Mouse (Mus musculus) liver, embryonic 14.5 days (tissue): Measurements from ENCODE around the gene Prcp. TPM values are rescaled to one million over a fixed set of nuclear protein-coding genes. Genes with fewer than 3 reads are reported as not detected.

Source experiments
- ATAC-seq: fragments of 200-750 bp; cut with Nextera tagmentation; 2 replicates; pipeline ENCODE4 v1.8.0; 2017; ENCODE audit warnings: moderate number of reproducible peaks, mild to moderate bottlenecking, moderate library complexity; ENCODE audit not compliant: insufficient read depth
- DNase-seq, 3 experiments: peaks; one replicate each; pipeline ENCODE4 v3.0.0-alpha.2; 2012 to 2013; ENCODE audit warnings: low read depth in 3 of 3, low spot score in 3 of 3
- H3K27ac ChIP-seq: fragments of 300-500 bp; sonication (generic); 2 replicates; pipeline ENCODE4 v1.5.1; 2014; ENCODE audit warnings: moderate library complexity, mild to moderate bottlenecking, control low read depth, inconsistent platforms
- H3K27me3 ChIP-seq: fragments of 300-500 bp; sonication (generic); 2 replicates; pipeline ENCODE4 v1.6.1; 2014; ENCODE audit warnings: mild to moderate bottlenecking, low read length, moderate library complexity; ENCODE audit not compliant: control insufficient read depth, insufficient read depth
- H3K36me3 ChIP-seq: fragments of 300-500 bp; sonication (generic); replicated peaks from 2 replicates; pipeline ENCODE4 v1.6.1; 2014; ENCODE audit warnings: low read depth; ENCODE audit not compliant: control insufficient read depth, insufficient read depth
- H3K4me1 ChIP-seq, 2 experiments: fragments of 200-500 bp in 1 of 2; fragments of 300-500 bp in 1 of 2; sonication (generic) in 1 of 2; replicated peaks; 2 replicates each; pipeline ENCODE4 v1.6.1; 2012 to 2014; ENCODE audit warnings: antibody characterized with exemption in 1 of 2, inconsistent platforms in 1 of 2, low read length in 1 of 2; ENCODE audit not compliant: control insufficient read depth in 2 of 2, insufficient read depth in 2 of 2
- H3K4me2 ChIP-seq: fragments of 300-500 bp; sonication (generic); 2 replicates; pipeline ENCODE4 v1.6.1; 2014; ENCODE audit warnings: low read depth, mild to moderate bottlenecking, control low read depth, moderate library complexity
- H3K4me3 ChIP-seq, 2 experiments: fragments of 200-500 bp in 1 of 2; fragments of 300-500 bp in 1 of 2; sonication (generic) in 1 of 2; 2 replicates each; pipeline ENCODE4 v1.5.1; 2012 to 2014; ENCODE audit warnings: low read depth in 2 of 2, low read length in 2 of 2, mild to moderate bottlenecking in 2 of 2, control low read depth in 1 of 2, inconsistent platforms in 1 of 2, moderate library complexity in 1 of 2; ENCODE audit not compliant: insufficient read depth in 1 of 2
- H3K9ac ChIP-seq: fragments of 300-500 bp; sonication (generic); replicated peaks from 2 replicates; pipeline ENCODE4 v1.6.1; 2014; ENCODE audit warnings: mild to moderate bottlenecking, control low read depth, moderate library complexity
- H3K9me3 ChIP-seq: fragments of 300-500 bp; sonication (generic); 2 replicates; pipeline ENCODE4 v1.6.1; 2016; ENCODE audit warnings: low read length, mixed read lengths; ENCODE audit not compliant: control insufficient read depth
- CTCF ChIP-seq: IDR thresholded peaks from 2 replicates; pipeline ENCODE4 v1.5.1; 2016; ENCODE audit warnings: antibody characterized with exemption, low read depth, control low read depth
- EP300 ChIP-seq: IDR thresholded peaks from 2 replicates; pipeline ENCODE4 v1.6.1; 2016; ENCODE audit warnings: antibody characterized with exemption, low read depth
- WGBS: fragments of 180-500 bp; shearing (Covaris S2); extraction: QIAGEN DNeasy Blood & Tissue Kit; methylation state at CpG from one replicate; pipeline ENCODE4 v1.1.7; 2014; ENCODE audit not compliant: insufficient replicate concordance; 5-methylcytosine and 5-hydroxymethylcytosine counted together
- polyA plus RNA-seq, 2 experiments: library from polyadenylated mRNA; depleted of rRNA in 1 of 2; stranded (reverse) in 1 of 2; unstranded in 1 of 2; fragments of >200 nt; fragmentation: Nextera tagmentation in 1 of 2; extraction: Ambion mirVana in 1 of 2; gene quantifications; 2 replicates each; pipeline versions ENCODE4 v1.2.1 to v1.2.3; 2012 to 2014

The Prcp gene
- polyA plus RNA-seq, 2 experiments = 13.1 to 18.0 TPM

DNA sequence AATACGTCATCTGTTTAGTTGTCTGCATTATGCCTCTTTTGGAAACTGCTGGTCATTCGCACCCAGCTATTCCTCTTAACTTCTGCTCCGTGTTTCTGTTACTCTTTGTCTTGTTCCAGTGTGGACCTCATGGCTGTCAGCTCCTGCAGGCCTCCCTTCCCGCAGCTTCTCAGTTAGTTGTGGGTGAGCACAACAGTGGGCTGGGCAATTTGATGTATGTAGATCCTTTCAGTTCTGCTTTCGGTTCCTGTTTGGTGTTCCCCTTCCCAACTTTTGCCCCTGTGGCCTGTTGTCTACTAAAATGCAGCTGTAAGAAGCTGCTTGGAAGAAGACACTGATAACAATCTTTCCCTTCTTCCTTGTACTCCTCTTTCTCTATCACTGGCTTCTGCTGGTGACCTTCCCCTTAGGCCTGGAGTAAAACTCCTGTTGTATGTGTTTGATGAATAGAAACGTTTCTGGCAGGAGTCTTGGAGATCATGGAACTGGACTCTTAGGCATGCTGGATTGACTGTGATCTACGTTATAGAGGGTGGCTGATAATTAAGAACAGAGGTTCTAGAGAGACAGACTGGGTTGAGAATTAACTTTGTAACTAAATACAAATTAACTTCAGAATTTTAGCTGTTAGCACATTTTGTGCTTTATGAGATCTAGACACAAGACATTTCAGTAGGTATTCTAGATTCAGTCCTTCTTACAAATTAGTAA is 4.5 kb downstream of the Prcp start:
- DNase-seq = no peak

DNA sequence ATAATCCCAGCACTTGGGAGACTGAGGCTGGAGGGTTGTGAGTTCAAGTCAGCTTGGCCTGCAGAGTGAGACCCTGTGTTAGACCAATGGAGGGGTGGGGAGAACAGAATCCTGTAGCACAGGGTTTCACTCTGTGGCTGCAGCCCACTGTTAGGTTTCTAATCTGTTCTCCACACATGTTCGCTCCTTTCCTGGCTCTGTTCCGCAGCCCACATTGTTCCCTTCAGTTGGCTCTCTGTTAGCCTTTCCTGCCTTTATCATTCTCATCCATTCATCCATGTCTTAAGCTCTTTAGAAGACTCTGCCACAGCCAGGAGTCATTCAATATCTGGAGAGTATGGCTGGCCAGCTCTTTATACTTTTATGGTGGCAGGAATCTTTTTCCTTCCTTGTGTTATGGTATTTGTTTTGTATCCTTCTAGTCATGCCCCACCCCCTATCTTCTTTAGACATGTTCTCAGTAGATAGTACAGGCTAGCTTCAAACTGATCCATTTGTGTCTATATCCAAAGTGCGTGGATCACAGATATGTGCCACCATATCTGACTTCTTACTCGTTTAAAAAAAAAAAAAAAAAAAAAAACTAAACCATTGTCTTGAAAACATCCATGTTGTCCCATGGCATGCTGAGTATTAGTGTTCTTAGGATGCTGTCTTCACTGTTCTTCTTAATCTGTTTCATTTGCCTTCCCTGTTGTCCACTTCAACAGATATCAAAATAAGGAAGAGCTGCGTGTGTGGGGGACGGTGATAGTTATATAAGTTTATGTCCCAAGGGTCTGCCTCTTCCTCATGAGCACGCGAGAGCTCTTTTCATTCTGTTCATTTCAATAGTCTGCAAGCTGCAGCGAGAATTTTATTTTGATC is 9.8 kb downstream of the Prcp start:
- H3K9me3 ChIP-seq = no peaks in the 10 kb centered on the region
- peak overlapping the region; percentile 40 for H3K9ac ChIP-seq
- H3K4me1 ChIP-seq = peaks cover 49 to 58% of the 10 kb centered on the region in 2 experiments
- WGBS = 15% methylated on average over 9 of the region's 9 CpGs
- H3K4me3 ChIP-seq = no peak overlapping the region
- peak overlapping the region; percentile 59 for H3K4me2 ChIP-seq
- ATAC-seq = peak; percentile 83
- DNase-seq = peak in 2 of 3 experiments; percentile 54 to 66
- TF ChIP-seq CTCF = no peak
- TF ChIP-seq EP300 = peak; percentile 78
- H3K36me3 ChIP-seq = no peaks in the 10 kb centered on the region; the same call in 1 of the 2 replicates
- H3K27ac ChIP-seq = peak overlapping the region; percentile 82
- no peaks in the 10 kb centered on the region for H3K27me3 ChIP-seq

More for the DNA sequence above, 4.5 kb downstream of the Prcp start:
- Histone ChIP-seq H3K27ac (no peak overlapping the region), H3K4me1 (peaks cover 35 to 45% of the 10 kb centered on the region in 2 experiments), H3K36me3 (no peaks in the 10 kb centered on the region; the same call in 1 of the 2 replicates), H3K9ac (0 out of 2 replicates have a peak overlapping the region, but pooled peaks have one; percentile 25), H3K27me3 (no peaks in the 10 kb centered on the region), H3K9me3 (no peaks in the 10 kb centered on the region), H3K4me3 (no peak overlapping the region), H3K4me2 (peak overlapping the region; percentile 96)
- TF ChIP-seq EP300 (no peak), CTCF (no peak)
- ATAC-seq = no peak
- WGBS = 36% methylated on average over 7 of the region's 7 CpGs

DNA sequence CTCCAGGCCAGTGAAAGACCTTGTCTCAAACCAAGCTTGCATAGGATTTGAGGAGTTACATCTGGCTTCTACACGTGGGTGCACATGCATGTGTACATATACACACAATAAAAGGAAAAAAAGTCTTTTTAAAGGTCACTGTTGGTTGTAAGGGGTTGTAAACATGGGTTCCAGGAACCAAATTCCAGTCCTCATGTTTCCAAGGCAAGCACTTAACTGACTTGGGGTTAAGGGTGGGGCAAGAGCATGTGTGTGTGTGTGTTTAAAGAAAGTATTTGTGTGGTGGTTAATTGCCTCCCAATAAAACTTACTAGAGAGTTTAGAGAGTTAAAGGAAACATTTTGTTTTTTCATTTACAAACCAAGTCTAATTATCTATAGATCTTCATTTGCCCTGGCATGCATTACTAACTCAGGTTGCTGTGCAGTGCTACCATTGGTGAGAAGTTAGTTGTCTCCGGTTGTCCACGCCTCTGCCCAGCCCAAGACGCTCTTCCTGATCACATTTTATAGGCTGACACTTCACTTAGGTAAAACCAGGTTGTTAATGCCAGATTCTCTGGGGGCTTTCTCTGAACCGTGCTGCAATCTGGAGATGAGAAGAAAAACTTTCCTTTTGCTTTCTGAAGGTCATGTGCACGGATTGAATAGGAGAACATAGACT is 10.9 kb downstream of the Prcp start:
- no peak for DNase-seq
- ATAC-seq = no peak
- 57% methylated on average over 6 of the region's 6 CpGs for WGBS
- H3K4me2 ChIP-seq = peak overlapping the region; percentile 59
- H3K4me1 ChIP-seq = peaks cover 45 to 58% of the 10 kb centered on the region in 2 experiments
- no peaks in the 10 kb centered on the region for H3K27me3 ChIP-seq
- TF ChIP-seq CTCF = no peak
- no peak for TF ChIP-seq EP300
- H3K9ac ChIP-seq = 0 out of 2 replicates have a peak overlapping the region, but pooled peaks have one; percentile 40
- no peaks in the 10 kb centered on the region for H3K9me3 ChIP-seq
- H3K36me3 ChIP-seq = no peaks in the 10 kb centered on the region; the same call in 1 of the 2 replicates
- peak overlapping the region; percentile 82 for H3K27ac ChIP-seq
- no peak overlapping the region for H3K4me3 ChIP-seq

DNA sequence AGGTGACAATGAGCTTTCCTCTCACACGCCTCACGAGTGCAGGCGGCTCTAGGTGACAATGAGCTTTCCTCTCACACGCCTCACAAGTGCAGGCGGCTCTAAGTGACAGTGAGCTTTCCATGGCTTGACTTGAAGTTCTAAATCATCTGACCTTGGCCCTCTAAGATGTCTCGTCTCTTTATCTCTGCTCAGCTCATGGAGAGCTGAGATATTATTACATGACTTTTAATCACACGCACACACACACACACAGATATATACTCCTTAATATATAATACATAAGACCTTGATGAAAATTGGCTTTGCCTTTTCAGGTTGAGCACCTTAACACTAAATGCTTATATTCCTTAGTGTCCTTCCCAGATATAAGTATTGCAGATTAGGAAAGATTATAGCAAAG is 12.5 kb downstream of the Prcp start:
- Histone ChIP-seq H3K4me1 (peaks cover 45 to 53% of the 10 kb centered on the region in 2 experiments), H3K4me2 (peak overlapping the region; percentile 42), H3K27me3 (no peaks in the 10 kb centered on the region), H3K4me3 (no peak overlapping the region), H3K27ac (peak overlapping the region; percentile 42), H3K9me3 (no peaks in the 10 kb centered on the region), H3K36me3 (no peaks in the 10 kb centered on the region; the same call in 1 of the 2 replicates), H3K9ac (no peak overlapping the region; the same call in 1 of the 2 replicates)
- TF ChIP-seq EP300 (peak; percentile 56), CTCF (no peak)
- WGBS = 43% methylated on average over 7 of the region's 7 CpGs
- peak; percentile 73 for ATAC-seq
- DNase-seq = peak in 2 of 3 experiments; percentile 53 to 60
